Mouse (Mus musculus): ENCODE results near the gene Tysnd1. TPM values are rescaled to one million over a fixed set of nuclear protein-coding genes. Genes with fewer than 3 reads are reported as not detected.

Tysnd1 gene
- polyA plus RNA-seq, 1 experiment from 2014 or later: 40.6 TPM

DNA sequence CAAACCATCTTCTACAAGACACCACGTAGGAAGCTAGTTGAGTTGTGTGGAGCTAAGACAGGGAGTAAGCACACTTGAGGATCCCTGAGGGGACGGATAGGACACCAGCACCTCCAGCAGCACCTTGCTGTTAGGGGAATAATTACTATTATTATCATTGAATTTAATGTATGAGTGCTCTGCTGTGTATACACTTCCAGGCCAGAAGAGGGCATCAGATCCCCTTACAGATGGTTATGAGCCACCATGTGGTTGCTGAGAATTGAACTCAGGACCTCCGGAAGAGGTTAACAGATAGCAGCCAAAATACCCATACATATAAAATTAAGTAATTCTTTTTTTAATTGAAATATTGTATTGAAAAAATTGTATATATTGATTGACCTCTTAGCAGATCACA is 24.6 kb upstream of the Tysnd1 start:
- Histone ChIP-seq H3K9me3 (ENCODE audit: control insufficient read depth, low read length) (no peaks in the 10 kb centered on the region), H3K27me3 (replicated peaks; ENCODE audit: control insufficient read depth, insufficient read depth, low read length) (no peaks in the 10 kb centered on the region), H3K4me3 (ENCODE audit: low read depth, low read length) (no peak overlapping the region), H3K27ac (ENCODE audit: low read depth) (no peak overlapping the region), H3K4me2 (ENCODE audit: low read length) (no peak overlapping the region), H3K4me1 (replicated peaks; ENCODE audit: control insufficient read depth, insufficient read depth, low read length) (no peaks in the 10 kb centered on the region), H3K9ac (ENCODE audit: low read length) (no peak overlapping the region), H3K36me3 (ENCODE audit: control insufficient read depth, insufficient read depth, low read length) (peaks cover 92% of the 10 kb centered on the region)
- 95% methylated on average over 3 of the region's 3 CpGs for WGBS
- DNase-seq (ENCODE audit: low spot score) (no peak), ATAC-seq (replicated peaks; ENCODE audit: low FRiP score, low TSS enrichment, low read depth) (no peak)

DNA sequence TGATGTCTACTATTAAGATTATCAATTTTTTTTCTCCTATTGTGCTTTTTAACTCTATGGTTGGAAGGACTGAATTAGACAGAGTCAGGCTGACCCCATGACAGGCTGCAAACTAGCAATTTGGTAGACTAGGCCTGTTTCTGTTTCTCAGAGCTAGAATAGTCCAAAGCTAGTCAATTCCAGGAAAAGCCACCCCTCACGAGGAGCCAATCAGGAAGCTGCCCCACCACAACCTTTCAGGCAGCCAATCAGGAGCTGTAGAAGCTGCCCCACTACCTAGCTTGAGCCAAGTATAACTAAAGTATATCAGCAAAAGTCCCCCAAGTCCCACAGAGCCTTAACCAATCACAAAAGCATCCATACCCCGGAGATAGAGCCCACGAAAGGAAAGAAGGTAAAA is 19.4 kb upstream of the Tysnd1 start:
- Histone ChIP-seq H3K9me3 (ENCODE audit: control insufficient read depth, low read length) (no peaks in the 10 kb centered on the region), H3K4me2 (ENCODE audit: low read length) (no peak overlapping the region), H3K4me3 (ENCODE audit: low read depth, low read length) (no peak overlapping the region), H3K27me3 (replicated peaks; ENCODE audit: control insufficient read depth, insufficient read depth, low read length) (no peaks in the 10 kb centered on the region), H3K27ac (ENCODE audit: low read depth) (no peak overlapping the region), H3K36me3 (ENCODE audit: control insufficient read depth, insufficient read depth, low read length) (peaks cover 47% of the 10 kb centered on the region), H3K4me1 (replicated peaks; ENCODE audit: control insufficient read depth, insufficient read depth, low read length) (no peaks in the 10 kb centered on the region), H3K9ac (ENCODE audit: low read length) (no peak overlapping the region)
- WGBS: 80% methylated on average over 3 of the region's 3 CpGs
- no peak for ATAC-seq (replicated peaks; ENCODE audit: low FRiP score, low TSS enrichment, low read depth)
- DNase-seq (ENCODE audit: low spot score): no peak

DNA sequence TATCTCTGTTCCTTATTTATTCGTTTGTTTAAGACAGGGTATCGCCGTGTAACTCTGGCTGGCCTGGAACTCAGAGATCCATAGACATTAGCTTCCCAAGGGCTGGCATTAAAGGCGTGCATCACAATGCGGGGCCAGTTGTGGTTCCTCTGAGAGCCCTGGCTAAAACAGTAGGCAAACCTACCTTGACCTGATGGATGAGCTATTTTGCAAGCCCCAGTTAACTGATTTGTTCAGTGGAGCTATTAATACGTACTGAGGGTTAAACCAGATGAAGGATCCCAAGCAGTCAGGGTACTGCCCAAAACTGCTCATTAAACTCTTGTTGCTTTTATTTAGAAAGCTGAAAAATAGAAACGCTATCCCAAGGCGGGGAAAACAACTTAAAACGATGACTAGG is 15.8 kb upstream of the Tysnd1 start:
- Histone ChIP-seq H3K9me3 (ENCODE audit: control insufficient read depth, low read length) (no peaks in the 10 kb centered on the region), H3K4me1 (replicated peaks; ENCODE audit: control insufficient read depth, insufficient read depth, low read length) (no peaks in the 10 kb centered on the region; the same call in 1 of the 2 replicates), H3K36me3 (ENCODE audit: control insufficient read depth, insufficient read depth, low read length) (peaks cover 21% of the 10 kb centered on the region), H3K4me3 (ENCODE audit: low read depth, low read length) (peak overlapping the region; percentile 88), H3K4me2 (ENCODE audit: low read length) (peak overlapping the region; percentile 72), H3K27ac (ENCODE audit: low read depth) (peak overlapping the region; percentile 81), H3K9ac (ENCODE audit: low read length) (peak overlapping the region; percentile 89), H3K27me3 (replicated peaks; ENCODE audit: control insufficient read depth, insufficient read depth, low read length) (no peaks in the 10 kb centered on the region)
- DNase-seq (ENCODE audit: low spot score) (peak; percentile 56), ATAC-seq (replicated peaks; ENCODE audit: low FRiP score, low TSS enrichment, low read depth) (peak; percentile 21; the same call in 1 of the 2 replicates)
- WGBS: 31% methylated on average over 9 of the region's 9 CpGs

DNA sequence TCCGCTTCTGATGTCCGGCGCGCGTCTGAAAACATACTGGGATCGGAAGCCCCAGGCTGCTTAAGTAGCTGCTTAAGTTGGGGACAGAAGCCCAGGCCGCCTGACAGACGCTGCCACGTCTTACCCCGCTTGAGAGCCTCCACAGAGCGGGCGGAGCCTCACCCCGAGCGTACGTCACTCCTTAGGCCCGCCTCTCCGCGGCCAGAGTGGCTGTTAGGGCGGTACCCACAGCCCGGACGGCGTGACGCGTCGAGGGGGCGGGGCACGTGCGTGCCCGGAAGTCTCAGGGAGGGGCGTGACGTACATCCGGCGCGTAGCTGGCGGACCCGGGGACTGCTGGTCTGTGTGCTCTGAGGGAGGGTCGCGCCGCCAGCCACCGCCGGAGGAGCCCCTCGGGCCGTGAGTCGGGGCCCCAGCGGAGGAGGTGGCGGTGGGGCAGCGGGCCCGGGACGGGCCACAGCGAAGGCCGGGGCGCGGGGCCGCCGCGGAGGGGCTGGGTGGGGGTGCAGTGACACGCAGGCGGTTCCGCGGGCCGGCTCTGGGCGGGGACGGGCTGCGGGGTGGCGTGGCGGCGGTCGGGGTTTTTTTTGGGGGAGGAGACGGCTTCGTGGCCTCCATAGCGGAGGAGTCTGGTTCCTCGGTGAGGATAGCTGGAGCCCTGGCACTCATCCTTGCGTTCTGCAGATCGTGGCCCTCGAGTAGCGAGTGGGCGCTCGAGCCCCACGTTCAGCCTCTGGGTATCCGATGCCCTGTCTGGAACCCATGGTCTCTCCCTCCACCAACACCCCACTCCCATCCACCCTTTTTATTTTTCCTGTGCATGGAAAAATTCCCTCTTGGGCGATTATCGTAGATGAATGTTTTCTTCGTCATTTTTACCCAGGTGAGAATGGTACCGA is 15.1 kb upstream of the Tysnd1 start, which contains the start of gene Sar1a:
TSS of gene Sar1a (plus strand) at position 285 of the 899 bp plus-strand sequence.
- ATAC-seq (replicated peaks; ENCODE audit: low FRiP score, low TSS enrichment, low read depth): peak; percentile 99
- under 1% methylated on average over 77 of the region's 84 CpGs for WGBS
- H3K27me3 ChIP-seq (replicated peaks; ENCODE audit: control insufficient read depth, insufficient read depth, low read length): no peaks in the 10 kb centered on the region

DNA sequence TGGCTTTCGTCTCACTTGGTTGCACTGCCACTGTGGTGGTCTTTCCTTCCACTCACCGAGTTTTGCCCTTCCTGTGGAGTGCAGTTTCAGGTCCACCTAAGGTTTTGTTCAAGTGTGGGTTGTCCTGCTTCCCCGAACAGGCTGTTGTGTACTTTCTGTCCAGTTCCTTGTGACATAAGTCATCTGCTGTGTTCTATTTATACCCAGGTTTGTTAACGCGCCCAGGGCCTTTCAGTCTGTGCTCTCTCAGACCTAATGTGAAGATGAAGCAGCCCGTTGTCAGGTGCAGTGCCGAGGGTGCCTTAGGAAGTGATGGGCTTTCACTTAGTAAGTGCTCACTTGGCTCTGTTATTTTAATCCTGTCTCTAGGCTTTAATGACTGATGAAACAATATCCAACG is 5.9 kb upstream of the Tysnd1 start:
- Histone ChIP-seq H3K9me3 (ENCODE audit: control insufficient read depth, low read length) (no peaks in the 10 kb centered on the region), H3K36me3 (ENCODE audit: control insufficient read depth, insufficient read depth, low read length) (peaks cover 88% of the 10 kb centered on the region)
- WGBS: 83% methylated on average over 8 of the region's 8 CpGs

More for the DNA sequence above, 15.1 kb upstream of the Tysnd1 start, which contains the start of gene Sar1a:
- Histone ChIP-seq H3K4me2 (ENCODE audit: low read length) (peak within 1 kb of the TSS; percentile 72), H3K4me3 (ENCODE audit: low read depth, low read length) (peak within 1 kb of the TSS; percentile 88), H3K27ac (ENCODE audit: low read depth) (peak within 1 kb of the TSS; percentile 81), H3K9ac (ENCODE audit: low read length) (peak within 1 kb of the TSS; percentile 89), H3K4me1 (replicated peaks; ENCODE audit: control insufficient read depth, insufficient read depth, low read length) (no peaks in the 10 kb centered on the region; the same call in 1 of the 2 replicates), H3K9me3 (ENCODE audit: control insufficient read depth, low read length) (no peaks in the 10 kb centered on the region), H3K36me3 (ENCODE audit: control insufficient read depth, insufficient read depth, low read length) (peaks cover 21% of the 10 kb centered on the region)
- peak; percentile 99 for DNase-seq (ENCODE audit: low spot score)

DNA sequence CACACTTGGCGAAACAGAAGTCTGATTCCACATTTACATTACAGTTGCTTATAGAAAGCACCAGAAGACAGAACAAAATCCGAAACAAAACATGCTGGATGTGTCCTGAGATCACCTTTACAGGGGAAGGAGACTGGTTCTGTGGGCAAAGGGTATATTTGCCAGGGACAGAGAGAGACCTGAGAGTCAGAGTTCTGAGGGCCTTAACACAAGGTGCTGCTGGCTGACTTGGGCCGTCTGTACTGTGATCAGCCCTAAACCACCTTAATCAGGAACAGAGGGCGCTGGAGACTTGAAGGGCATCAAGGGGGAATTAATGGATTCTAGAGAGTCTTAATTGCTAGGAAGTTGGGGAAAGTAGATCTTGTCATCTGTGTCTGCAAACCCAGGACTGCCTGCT is 1.8 kb upstream of the Tysnd1 start:
- H3K36me3 ChIP-seq (ENCODE audit: control insufficient read depth, insufficient read depth, low read length): peaks cover 57% of the 10 kb centered on the region
- H3K4me2 ChIP-seq (ENCODE audit: low read length): no peak overlapping the region
- ATAC-seq (replicated peaks; ENCODE audit: low FRiP score, low TSS enrichment, low read depth) (no peak), DNase-seq (ENCODE audit: low spot score) (no peak)
- no peak overlapping the region for H3K9ac ChIP-seq (ENCODE audit: low read length)
- H3K4me1 ChIP-seq (replicated peaks; ENCODE audit: control insufficient read depth, insufficient read depth, low read length): peaks cover 13% of the 10 kb centered on the region
- WGBS: 72% methylated on average over 4 of the region's 4 CpGs
- no peaks in the 10 kb centered on the region for H3K9me3 ChIP-seq (ENCODE audit: control insufficient read depth, low read length)
- H3K27ac ChIP-seq (ENCODE audit: low read depth): no peak overlapping the region
- H3K27me3 ChIP-seq (replicated peaks; ENCODE audit: control insufficient read depth, insufficient read depth, low read length): no peaks in the 10 kb centered on the region
- no peak overlapping the region for H3K4me3 ChIP-seq (ENCODE audit: low read depth, low read length)

More for the DNA sequence above, 5.9 kb upstream of the Tysnd1 start:
- Histone ChIP-seq H3K4me3 (ENCODE audit: low read depth, low read length) (no peak overlapping the region), H3K4me1 (replicated peaks; ENCODE audit: control insufficient read depth, insufficient read depth, low read length) (no peaks in the 10 kb centered on the region), H3K9ac (ENCODE audit: low read length) (no peak overlapping the region), H3K4me2 (ENCODE audit: low read length) (no peak overlapping the region), H3K27me3 (replicated peaks; ENCODE audit: control insufficient read depth, insufficient read depth, low read length) (no peaks in the 10 kb centered on the region), H3K27ac (ENCODE audit: low read depth) (no peak overlapping the region)
- no peak for DNase-seq (ENCODE audit: low spot score)
- no peak for ATAC-seq (replicated peaks; ENCODE audit: low FRiP score, low TSS enrichment, low read depth)

DNA sequence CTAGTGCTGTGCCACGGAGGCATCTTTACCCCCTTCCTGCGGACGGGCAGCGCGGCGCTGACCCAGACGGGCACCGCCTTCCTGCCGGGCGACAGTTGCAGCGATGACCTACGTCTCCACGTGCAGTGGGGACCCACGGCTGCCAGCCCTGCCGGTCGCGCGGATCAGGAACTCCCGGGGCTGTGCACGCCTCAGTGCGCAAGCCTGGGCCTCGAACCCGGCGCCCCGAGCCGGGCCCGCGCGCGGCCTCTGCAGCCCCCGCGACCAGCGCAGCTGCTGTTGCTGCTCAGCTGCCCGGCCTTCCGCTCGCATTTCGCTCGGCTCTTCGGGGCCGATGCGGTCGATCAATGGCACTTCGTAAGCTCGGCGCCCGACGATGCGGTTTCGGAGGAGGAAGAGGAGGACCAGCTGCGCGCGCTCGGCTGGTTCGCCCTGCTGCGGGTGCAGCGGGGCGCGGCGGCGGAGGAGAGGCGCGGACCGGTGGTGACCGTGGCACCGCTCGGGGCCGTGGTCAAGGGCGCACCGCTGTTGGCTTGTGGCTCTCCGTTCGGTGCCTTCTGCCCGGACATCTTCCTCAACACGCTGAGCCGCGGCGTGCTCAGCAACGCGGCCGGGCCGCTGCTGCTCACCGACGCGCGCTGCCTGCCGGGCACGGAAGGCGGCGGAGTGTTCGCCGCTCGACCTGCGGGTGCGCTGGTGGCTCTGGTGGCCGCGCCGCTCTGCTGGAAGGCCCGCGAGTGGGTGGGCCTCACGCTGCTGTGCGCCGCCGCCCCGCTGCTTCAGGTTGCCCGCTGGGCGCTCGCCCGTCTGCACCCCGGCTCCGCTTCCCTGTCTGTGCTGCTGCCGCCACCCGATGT is 617 bp downstream of the Tysnd1 start:
- H3K9ac ChIP-seq (ENCODE audit: low read length): peak overlapping the region; percentile 73
- no peaks in the 10 kb centered on the region for H3K27me3 ChIP-seq (replicated peaks; ENCODE audit: control insufficient read depth, insufficient read depth, low read length)
- WGBS: under 1% methylated on average over 100 of the region's 111 CpGs
- peaks cover 13% of the 10 kb centered on the region for H3K4me1 ChIP-seq (replicated peaks; ENCODE audit: control insufficient read depth, insufficient read depth, low read length)
- peak overlapping the region; percentile 100 for H3K4me2 ChIP-seq (ENCODE audit: low read length)
- ATAC-seq (replicated peaks; ENCODE audit: low FRiP score, low TSS enrichment, low read depth): peak; percentile 8
- H3K36me3 ChIP-seq (ENCODE audit: control insufficient read depth, insufficient read depth, low read length): peaks cover 37% of the 10 kb centered on the region
- peak; percentile 69 for DNase-seq (ENCODE audit: low spot score)
- peak overlapping the region; percentile 96 for H3K4me3 ChIP-seq (ENCODE audit: low read depth, low read length)
- H3K27ac ChIP-seq (ENCODE audit: low read depth): no peak overlapping the region
- H3K9me3 ChIP-seq (ENCODE audit: control insufficient read depth, low read length): no peaks in the 10 kb centered on the region

DNA sequence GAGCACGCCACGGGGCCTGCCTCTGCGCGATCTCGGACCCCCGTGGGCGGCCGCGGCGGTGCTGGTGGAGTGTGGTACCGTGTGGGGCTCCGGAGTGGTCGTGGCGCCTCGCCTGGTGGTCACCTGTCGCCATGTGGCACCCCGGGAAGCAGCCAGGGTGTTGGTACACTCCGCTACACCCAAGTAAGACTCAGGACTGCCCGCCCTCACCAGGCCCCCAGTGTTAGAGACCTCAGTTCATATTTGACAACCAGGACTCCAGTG is 1.2 kb downstream of the Tysnd1 start:
- Histone ChIP-seq H3K9me3 (ENCODE audit: control insufficient read depth, low read length) (no peaks in the 10 kb centered on the region), H3K27me3 (replicated peaks; ENCODE audit: control insufficient read depth, insufficient read depth, low read length) (no peaks in the 10 kb centered on the region), H3K4me3 (ENCODE audit: low read depth, low read length) (peak overlapping the region; percentile 96), H3K27ac (ENCODE audit: low read depth) (no peak overlapping the region), H3K36me3 (ENCODE audit: control insufficient read depth, insufficient read depth, low read length) (peaks cover 33% of the 10 kb centered on the region), H3K4me1 (replicated peaks; ENCODE audit: control insufficient read depth, insufficient read depth, low read length) (peaks cover 13% of the 10 kb centered on the region), H3K4me2 (ENCODE audit: low read length) (peak overlapping the region; percentile 100), H3K9ac (ENCODE audit: low read length) (peak overlapping the region; percentile 73)
- 10% methylated on average over 11 of the region's 19 CpGs for WGBS
- no peak for ATAC-seq (replicated peaks; ENCODE audit: low FRiP score, low TSS enrichment, low read depth)
- DNase-seq (ENCODE audit: low spot score): no peak

All from intestine, embryonic 14.5 days (tissue).